Mouse (Mus musculus) cerebellum, adult 2 months (tissue): Measurements from ENCODE around the gene Ccdc62.

Experiments
- CTCF ChIP-seq: fragments of 200-500 bp; IDR thresholded peaks from 2 replicates; pipeline ENCODE4 v1.5.1; 2011; ENCODE audit warnings: low read depth, mild to moderate bottlenecking, control low read depth, low read length, moderate library complexity, borderline replicate concordance; ENCODE audit not compliant: insufficient read depth
- POLR2A ChIP-seq: fragments of 200-500 bp; IDR thresholded peaks from 2 replicates; pipeline ENCODE4 v1.6.1; 2011; ENCODE audit warnings: low read length, control low read depth, borderline replicate concordance; ENCODE audit not compliant: insufficient read depth

DNA sequence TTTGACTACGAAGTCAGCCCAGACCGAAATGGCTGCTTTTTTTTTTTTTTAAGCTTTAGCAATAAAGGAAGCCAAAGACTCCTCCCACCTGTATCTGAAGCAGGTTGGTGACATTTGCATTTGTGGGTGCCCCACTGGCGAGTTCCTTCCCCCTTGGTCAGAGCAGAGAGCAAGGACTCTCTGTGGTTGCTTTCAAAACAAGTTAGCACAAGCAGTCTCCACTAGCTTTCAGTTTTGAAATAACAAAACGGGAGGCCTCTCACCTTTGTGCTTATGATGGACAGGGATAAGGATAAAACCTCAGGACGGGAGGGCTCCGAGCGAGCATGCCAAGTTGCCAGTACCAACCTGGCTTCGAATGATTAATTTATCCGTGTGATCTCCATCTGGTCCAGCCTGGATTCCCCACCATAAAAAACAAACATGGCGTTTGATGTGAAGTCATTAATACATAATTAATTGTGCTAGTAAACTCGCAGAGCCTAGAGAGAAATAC, 44.2 kb downstream of the Ccdc62 start:
- TF ChIP-seq CTCF (no peak), POLR2A (no peak)
